Mouse (Mus musculus) MEL (cell line): ENCODE measurements around the gene Gabbr2.

ENCODE experiments used
- CTCF ChIP-seq, 3 experiments: IDR thresholded peaks in 2 of 3; conservative IDR thresholded peaks in 1 of 3; 2 replicates each; pipeline ENCODE4 v1.5.1; 2011 to 2012; ENCODE audit warnings: low read length in 3 of 3, low read depth in 2 of 3, mild to moderate bottlenecking in 2 of 3, improper control_type of control experiment in 1 of 3, inconsistent platforms in 1 of 3, mixed read lengths in 1 of 3, moderate library complexity in 1 of 3; ENCODE audit not compliant: control insufficient read depth in 1 of 3, insufficient read depth in 1 of 3, poor library complexity in 1 of 3, severe bottlenecking in 1 of 3
- MYC ChIP-seq: IDR thresholded peaks from 2 replicates; pipeline ENCODE4 v1.6.1; 2011; ENCODE audit warnings: low read depth, mild to moderate bottlenecking, low read length, improper control_type of control experiment, moderate library complexity
- NELFE ChIP-seq: IDR thresholded peaks from 2 replicates; pipeline ENCODE4 v1.6.1; 2011; ENCODE audit warnings: low read depth, low read length, improper control_type of control experiment
- POLR2A ChIP-seq, 2 experiments: IDR thresholded peaks; 2 replicates each; pipeline ENCODE4 v1.6.1; 2011 to 2012; ENCODE audit warnings: low read length in 2 of 2, mild to moderate bottlenecking in 2 of 2, control low read depth in 1 of 2, improper control_type of control experiment in 1 of 2, low read depth in 1 of 2, moderate library complexity in 1 of 2; ENCODE audit not compliant: control insufficient read depth in 1 of 2, insufficient read depth in 1 of 2, poor library complexity in 1 of 2
- RAD21 ChIP-seq: IDR thresholded peaks from 2 replicates; pipeline ENCODE4 v1.6.1; 2011; ENCODE audit warnings: mild to moderate bottlenecking, low read depth, low read length, improper control_type of control experiment
- SMC3 ChIP-seq: IDR thresholded peaks from 2 replicates; pipeline ENCODE4 v1.6.1; 2011; ENCODE audit warnings: low read depth, low read length, improper control_type of control experiment
- USF1 ChIP-seq: IDR thresholded peaks from 2 replicates; pipeline ENCODE4 v1.6.1; 2014; ENCODE audit warnings: low read depth, mild to moderate bottlenecking, inconsistent platforms, low read length, improper control_type of control experiment, moderate library complexity
- ZC3H11A ChIP-seq: IDR thresholded peaks from 2 replicates; pipeline ENCODE4 v1.6.1; 2012; ENCODE audit warnings: low read depth, mild to moderate bottlenecking, inconsistent platforms, low read length, improper control_type of control experiment
- ZNF384 ChIP-seq: IDR thresholded peaks from 2 replicates; pipeline ENCODE4 v1.6.1; 2012; ENCODE audit warnings: low read depth, mild to moderate bottlenecking, inconsistent platforms, low read length, improper control_type of control experiment

- TF ChIP-seq CTCF (IDR thresholded peaks at IDR 0.05 in 2 of 3, conservative IDR thresholded peaks at IDR 0.05 in 1 of 3; ENCODE audit: control insufficient read depth in 1 of 3, insufficient read depth in 1 of 3, low read depth in 2 of 3, low read length in 3 of 3, poor library complexity in 1 of 3, severe bottlenecking in 1 of 3): no peak
- TF ChIP-seq MYC: no peak
- TF ChIP-seq SMC3: no peak
- no peak for TF ChIP-seq RAD21
- no peak for TF ChIP-seq NELFE
- no peak for TF ChIP-seq ZC3H11A
- no peak for TF ChIP-seq USF1
- no peak for TF ChIP-seq POLR2A (IDR thresholded peaks at IDR 0.05; ENCODE audit: control insufficient read depth in 1 of 2, insufficient read depth in 1 of 2, low read depth in 1 of 2, low read length in 2 of 2, poor library complexity in 1 of 2)
- no peak for TF ChIP-seq ZNF384
Observed at GRCm38 (mm10) chr4:46872750-46873149, 118.9 kb downstream of the Gabbr2 start.
